Mouse (Mus musculus) limb, embryonic 14.5 days (tissue): ENCODE measurements at regions not wholly inside any gene's neighbourhood (a gene's known extent, or its start where the extent isn't known, plus 50 kb on each side); places are given as distances from the start of the nearest gene placed in this dataset.

Source experiments
- ATAC-seq: fragments of 200-750 bp; cut with Nextera tagmentation; 2 replicates; pipeline ENCODE4 v1.8.0; 2017; ENCODE audit warnings: low read depth, moderate number of reproducible peaks, moderate TSS enrichment; ENCODE audit not compliant: low FRiP score
- DNase-seq: peaks from one replicate; pipeline ENCODE4 v3.0.0-alpha.2; 2015; ENCODE audit warnings: low spot score
- H3K27ac ChIP-seq: fragments of 300-500 bp; sonication (generic); replicated peaks from 2 replicates; pipeline ENCODE4 v1.5.1; 2014; ENCODE audit warnings: low read depth, mild to moderate bottlenecking, low read length, moderate library complexity, mixed read lengths
- H3K27me3 ChIP-seq: fragments of 300-500 bp; sonication (generic); 2 replicates; pipeline ENCODE4 v1.6.1; 2014; ENCODE audit warnings: low read length, mixed read lengths; ENCODE audit not compliant: control insufficient read depth, insufficient read depth
- H3K36me3 ChIP-seq: fragments of 300-500 bp; sonication (generic); 2 replicates; pipeline ENCODE4 v1.6.1; 2014; ENCODE audit warnings: mild to moderate bottlenecking, low read length, moderate library complexity, mixed read lengths; ENCODE audit not compliant: control insufficient read depth, insufficient read depth
- H3K4me1 ChIP-seq: fragments of 300-500 bp; sonication (generic); 2 replicates; pipeline ENCODE4 v1.6.1; 2014; ENCODE audit warnings: antibody characterized with exemption, low read length, mixed read lengths; ENCODE audit not compliant: control insufficient read depth, insufficient read depth
- H3K4me2 ChIP-seq: fragments of 300-500 bp; sonication (generic); replicated peaks from 2 replicates; pipeline ENCODE4 v1.6.1; 2014; ENCODE audit warnings: low read depth, mild to moderate bottlenecking, low read length, moderate library complexity; ENCODE audit not compliant: severe bottlenecking
- H3K4me3 ChIP-seq: fragments of 300-500 bp; sonication (generic); replicated peaks from 2 replicates; pipeline ENCODE4 v1.5.1; 2014; ENCODE audit warnings: low read length
- H3K9ac ChIP-seq: fragments of 300-500 bp; sonication (generic); 2 replicates; pipeline ENCODE4 v1.6.1; 2014; ENCODE audit warnings: mild to moderate bottlenecking, low read depth, low read length, moderate library complexity; ENCODE audit not compliant: severe bottlenecking
- H3K9me3 ChIP-seq: fragments of 300-500 bp; sonication (generic); 2 replicates; pipeline ENCODE4 v1.6.1; 2016; ENCODE audit warnings: low read length; ENCODE audit not compliant: control insufficient read depth
- POLR2A ChIP-seq: fragments of 200-500 bp; IDR thresholded peaks from 2 replicates; pipeline ENCODE4 v1.8.0; 2012; ENCODE audit warnings: inconsistent platforms, mild to moderate bottlenecking, moderate library complexity, borderline replicate concordance; ENCODE audit not compliant: insufficient read depth, insufficient read length; ENCODE audit errors: extremely low read depth
- WGBS: fragments of 180-500 bp; shearing (Covaris S2); extraction: QIAGEN DNeasy Blood & Tissue Kit; methylation state at CpG from one replicate; pipeline ENCODE4 v1.1.7; 2014; 5-methylcytosine and 5-hydroxymethylcytosine counted together

DNA sequence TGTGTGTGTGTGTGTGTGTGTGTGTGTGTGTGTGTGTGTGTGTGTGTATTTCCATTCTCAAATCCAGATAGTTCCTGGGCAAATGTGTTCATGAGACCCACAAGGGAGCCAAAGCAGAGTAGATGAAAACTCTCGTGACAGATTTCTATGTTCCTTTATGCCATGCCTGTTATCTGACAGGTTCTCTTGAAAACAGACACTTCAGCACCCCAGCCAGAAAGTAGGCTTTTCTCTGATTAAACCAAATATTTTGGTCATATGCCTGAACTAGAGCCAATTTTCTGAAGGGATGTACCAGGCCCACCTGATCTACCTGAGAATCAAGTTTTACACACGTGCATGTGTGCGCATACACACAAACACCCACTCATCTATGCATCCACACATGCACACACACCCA is 95.5 kb downstream of the Psat1 start:
- Histone ChIP-seq H3K9ac (no peak overlapping the region), H3K27ac (no peak overlapping the region), H3K36me3 (no peaks in the 10 kb centered on the region), H3K4me2 (no peak overlapping the region), H3K9me3 (no peaks in the 10 kb centered on the region), H3K4me3 (no peak overlapping the region), H3K4me1 (no peaks in the 10 kb centered on the region), H3K27me3 (no peaks in the 10 kb centered on the region)
- no peak for ATAC-seq
- WGBS, result 98% methylated on average over 3 of the region's 3 CpGs
- DNase-seq, result no peak
- TF ChIP-seq POLR2A, result no peak

DNA sequence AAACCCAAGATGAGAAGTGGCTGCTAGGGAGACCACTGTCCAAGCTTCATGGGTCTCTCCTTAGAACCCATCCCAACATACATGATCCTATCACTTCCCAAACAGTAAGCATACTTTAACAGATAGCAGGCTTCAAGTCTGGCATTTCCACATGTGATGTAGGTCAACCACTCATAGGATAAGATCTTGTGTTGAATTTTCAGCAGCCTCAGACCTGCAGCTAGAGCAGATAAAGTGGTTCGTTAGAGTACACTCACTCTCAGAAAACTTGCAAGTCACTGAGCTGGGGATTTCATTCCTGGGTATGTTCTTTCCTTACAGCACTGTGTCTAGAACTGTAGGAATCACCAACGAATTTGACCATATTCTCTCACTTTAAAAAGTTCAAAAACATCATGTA is 96.4 kb downstream of the Psat1 start:
- Histone ChIP-seq H3K27me3 (no peaks in the 10 kb centered on the region), H3K4me3 (no peak overlapping the region), H3K36me3 (no peaks in the 10 kb centered on the region), H3K4me2 (no peak overlapping the region), H3K9ac (no peak overlapping the region), H3K27ac (no peak overlapping the region), H3K4me1 (no peaks in the 10 kb centered on the region), H3K9me3 (no peaks in the 10 kb centered on the region)
- no peak for DNase-seq
- WGBS, result 59% methylated on average over 2 of the region's 2 CpGs
- no peak for ATAC-seq
- TF ChIP-seq POLR2A, result no peak

DNA sequence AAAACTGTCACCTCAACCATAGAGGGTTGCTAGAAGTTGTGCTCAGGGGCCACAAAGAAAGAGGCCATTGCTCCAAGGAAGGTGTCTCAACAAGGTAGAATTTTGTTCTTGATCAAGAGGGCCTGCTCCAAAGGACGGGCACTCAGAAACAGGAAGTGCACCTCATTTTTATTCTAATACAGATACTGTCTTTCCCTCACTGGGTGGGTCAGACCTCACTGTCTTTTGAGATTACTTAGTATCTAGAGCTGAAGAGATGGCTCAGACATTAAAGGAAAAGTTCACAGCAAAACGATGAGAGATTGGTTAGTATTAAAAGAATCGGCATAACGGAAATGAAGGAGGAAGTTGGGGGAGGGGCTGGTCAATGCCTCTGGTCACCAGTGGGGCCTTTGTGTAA is 97.9 kb downstream of the Psat1 start:
- Histone ChIP-seq H3K27me3 (no peaks in the 10 kb centered on the region), H3K4me1 (no peaks in the 10 kb centered on the region), H3K27ac (no peak overlapping the region), H3K9ac (no peak overlapping the region), H3K36me3 (no peaks in the 10 kb centered on the region), H3K4me2 (no peak overlapping the region), H3K4me3 (no peak overlapping the region), H3K9me3 (no peaks in the 10 kb centered on the region)
- no peak for DNase-seq
- TF ChIP-seq POLR2A, result no peak
- ATAC-seq, result no peak
- 83% methylated on average over 4 of the region's 4 CpGs for WGBS

DNA sequence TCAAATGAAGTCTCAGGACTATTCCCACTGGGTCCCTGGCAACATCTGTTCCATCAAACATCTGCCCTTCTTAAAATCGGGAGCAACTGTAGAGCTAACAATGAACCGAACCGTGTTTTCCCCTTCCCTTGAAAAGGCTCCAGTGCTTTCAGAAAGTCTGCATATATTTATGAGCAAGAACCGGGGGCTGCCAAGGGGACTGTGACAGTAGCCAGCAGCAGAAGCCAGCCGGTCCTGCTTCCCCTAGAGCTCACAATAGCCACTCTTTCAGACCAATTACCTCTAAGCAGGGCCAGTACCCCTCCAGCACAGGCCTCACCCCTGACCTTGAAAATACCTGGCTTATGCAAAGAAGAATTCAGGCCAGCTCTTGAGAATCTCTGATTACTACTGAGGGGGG is 108.8 kb downstream of the Psat1 start:
- TF ChIP-seq POLR2A, result no peak
- WGBS, result 12% methylated on average over 5 of the region's 5 CpGs
- H3K9ac ChIP-seq, result no peak overlapping the region
- no peak overlapping the region for H3K4me2 ChIP-seq
- H3K36me3 ChIP-seq, result no peaks in the 10 kb centered on the region
- ATAC-seq (no peak), DNase-seq (no peak)
- no peak overlapping the region for H3K4me3 ChIP-seq
- peaks cover 9% of the 10 kb centered on the region; the same call in 1 of the 2 replicates for H3K4me1 ChIP-seq
- no peak overlapping the region for H3K27ac ChIP-seq
- H3K9me3 ChIP-seq, result no peaks in the 10 kb centered on the region
- H3K27me3 ChIP-seq, result no peaks in the 10 kb centered on the region

DNA sequence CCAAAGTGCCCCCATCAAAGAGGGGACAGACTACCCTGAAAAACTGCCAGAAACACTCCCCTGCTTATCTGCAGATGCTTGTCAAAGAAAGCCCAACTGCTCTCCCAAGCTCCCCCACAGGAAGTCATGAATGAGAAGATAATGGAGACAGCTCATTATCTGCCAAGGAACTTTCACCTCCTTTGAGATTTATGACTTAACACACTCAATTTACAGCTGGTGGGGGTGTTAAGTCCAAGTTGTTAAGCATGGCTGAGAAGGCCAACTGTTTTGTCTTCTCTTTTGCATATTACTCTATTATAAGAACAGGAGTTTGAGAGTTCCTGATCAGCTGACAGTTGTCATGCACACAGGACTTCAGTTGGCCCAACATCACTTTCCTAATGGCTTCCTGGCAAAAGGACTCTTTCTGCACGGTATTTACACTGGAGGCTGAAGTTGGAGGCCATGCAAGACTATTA is 109.4 kb downstream of the Psat1 start:
- no peaks in the 10 kb centered on the region for H3K36me3 ChIP-seq
- TF ChIP-seq POLR2A, result no peak
- H3K4me2 ChIP-seq, result no peak overlapping the region
- no peak overlapping the region for H3K9ac ChIP-seq
- no peaks in the 10 kb centered on the region for H3K27me3 ChIP-seq
- peak; percentile 64 for DNase-seq
- no peaks in the 10 kb centered on the region for H3K9me3 ChIP-seq
- H3K4me3 ChIP-seq, result no peak overlapping the region
- peaks cover 9% of the 10 kb centered on the region; the same call in 1 of the 2 replicates for H3K4me1 ChIP-seq
- WGBS, result 4% methylated on average over 1 of the region's 1 CpGs
- no peak overlapping the region for H3K27ac ChIP-seq
- peak; percentile 37; the same call in 1 of the 2 replicates for ATAC-seq
